Mouse (Mus musculus): ENCODE data around the gene Tmem150a.

Gene Tmem150a

GRCm38 (mm10) chr6:72355066-72355911 is at the start of gene Tmem150a:
Gene Tmem150a (plus strand): TSS chr6:72355447.
- DNase-seq (ENCODE audit: low spot score in 2 of 2): peak; percentile 70 to 72

GRCm38 (mm10) chr6:72312198-72312597 is 43.0 kb upstream of the Tmem150a start:
- no peak for DNase-seq (ENCODE audit: low spot score in 2 of 2)

- no peak for DNase-seq (ENCODE audit: low spot score in 2 of 2)
Observed at GRCm38 (mm10) chr6:72313124-72313867, 42.0 kb upstream of the Tmem150a start.

GRCm38 (mm10) chr6:72315384-72315783 is 39.9 kb upstream of the Tmem150a start:
- DNase-seq (ENCODE audit: low spot score in 2 of 2): no peak

- no peak for DNase-seq (ENCODE audit: low spot score in 2 of 2)
Observed at GRCm38 (mm10) chr6:72316044-72316443, 39.2 kb upstream of the Tmem150a start.

GRCm38 (mm10) chr6:72318440-72318839 is 36.8 kb upstream of the Tmem150a start:
- peak; percentile 8 for DNase-seq (ENCODE audit: low spot score in 2 of 2)

- peak; percentile 52 to 68 for DNase-seq (ENCODE audit: low spot score in 2 of 2)
Observed at GRCm38 (mm10) chr6:72319019-72319418, 36.2 kb upstream of the Tmem150a start.

GRCm38 (mm10) chr6:72322936-72323335 is 32.3 kb upstream of the Tmem150a start:
- no peak for DNase-seq (ENCODE audit: low spot score in 2 of 2)

GRCm38 (mm10) chr6:72323786-72324508 is 31.3 kb upstream of the Tmem150a start:
- DNase-seq (ENCODE audit: low spot score in 2 of 2): no peak

GRCm38 (mm10) chr6:72326274-72326673 is 29.0 kb upstream of the Tmem150a start:
- DNase-seq (ENCODE audit: low spot score in 2 of 2): peak in 1 of 2 experiments; percentile 53

GRCm38 (mm10) chr6:72329019-72329418 is 26.2 kb upstream of the Tmem150a start:
- DNase-seq (ENCODE audit: low spot score in 2 of 2): no peak

GRCm38 (mm10) chr6:72330133-72330532 is 25.1 kb upstream of the Tmem150a start:
- no peak for DNase-seq (ENCODE audit: low spot score in 2 of 2)

- no peak for DNase-seq (ENCODE audit: low spot score in 2 of 2)
Observed at GRCm38 (mm10) chr6:72333111-72333510, 22.1 kb upstream of the Tmem150a start.

GRCm38 (mm10) chr6:72340481-72340880 is 14.8 kb upstream of the Tmem150a start:
- no peak for DNase-seq (ENCODE audit: low spot score in 2 of 2)

- peak in 1 of 2 experiments; percentile 17 for DNase-seq (ENCODE audit: low spot score in 2 of 2)
Observed at GRCm38 (mm10) chr6:72344396-72345073, 10.7 kb upstream of the Tmem150a start.

GRCm38 (mm10) chr6:72345074-72345567 is 10.1 kb upstream of the Tmem150a start, which contains the start of gene Usp39:
Gene Usp39 (minus strand): TSS chr6:72345184.
- peak; percentile 95 to 97 for DNase-seq (ENCODE audit: low spot score in 2 of 2)

- no peak for DNase-seq (ENCODE audit: low spot score in 2 of 2)
Observed at GRCm38 (mm10) chr6:72345633-72346032, 9.6 kb upstream of the Tmem150a start.

GRCm38 (mm10) chr6:72346261-72346660 is 9.0 kb upstream of the Tmem150a start:
- no peak for DNase-seq (ENCODE audit: low spot score in 2 of 2)

GRCm38 (mm10) chr6:72347166-72347941 is 7.9 kb upstream of the Tmem150a start, which contains the start of gene 0610030E20Rik:
Gene 0610030E20Rik (plus strand): TSS chr6:72347317.
- DNase-seq (ENCODE audit: low spot score in 2 of 2): peak; percentile 81 to 83

GRCm38 (mm10) chr6:72348411-72348810 is 6.8 kb upstream of the Tmem150a start:
- no peak for DNase-seq (ENCODE audit: low spot score in 2 of 2)
